Mouse (Mus musculus): Measurements from ENCODE around the gene Prkd3.

The Prkd3 gene

GRCm38 (mm10) chr17:78936466-78937228 is 84.0 kb downstream of the Prkd3 start, which contains the start of the genes Cebpz and Ndufaf7:
TSS of gene Cebpz (minus strand) at chr17:78937066.
TSS of gene Ndufaf7 (plus strand) at chr17:78937136.
- peak; percentile 96 to 98 for DNase-seq (ENCODE audit: low spot score in 2 of 2)

GRCm38 (mm10) chr17:78935857-78936256 is 84.8 kb downstream of the Prkd3 start:
- no peak for DNase-seq (ENCODE audit: low spot score in 2 of 2)

GRCm38 (mm10) chr17:78917696-78918095 is 102.9 kb downstream of the Prkd3 start:
- no peak for DNase-seq (ENCODE audit: low spot score in 2 of 2)

GRCm38 (mm10) chr17:78916899-78917298 is 103.7 kb downstream of the Prkd3 start:
- DNase-seq (ENCODE audit: low spot score in 2 of 2) = no peak

GRCm38 (mm10) chr17:78916369-78916813 is 104.2 kb downstream of the Prkd3 start, which contains the start of gene Cebpzos:
TSS of gene Cebpzos (plus strand) at chr17:78916500.
- DNase-seq (ENCODE audit: low spot score in 2 of 2) = peak; percentile 85 to 86

- DNase-seq (ENCODE audit: low spot score in 2 of 2) = no peak
Observed at GRCm38 (mm10) chr17:78915772-78916171, 104.8 kb downstream of the Prkd3 start.

- DNase-seq (ENCODE audit: low spot score in 2 of 2) = no peak
Observed at GRCm38 (mm10) chr17:78913921-78914320, 106.7 kb downstream of the Prkd3 start.

- DNase-seq (ENCODE audit: low spot score in 2 of 2) = peak in 1 of 2 experiments; percentile 39
Observed at GRCm38 (mm10) chr17:78912861-78913281, 107.7 kb downstream of the Prkd3 start.

- DNase-seq (ENCODE audit: low spot score in 2 of 2) = no peak
Observed at GRCm38 (mm10) chr17:78909374-78909773, 111.2 kb downstream of the Prkd3 start.

- DNase-seq (ENCODE audit: low spot score in 2 of 2) = no peak
Observed at GRCm38 (mm10) chr17:78906892-78907291, 113.7 kb downstream of the Prkd3 start, which contains the start of gene Sult6b1. TSS of gene Sult6b1 (minus strand) at chr17:78906992.

- DNase-seq (ENCODE audit: low spot score in 2 of 2) = no peak
Observed at GRCm38 (mm10) chr17:78903158-78903557, 117.5 kb downstream of the Prkd3 start.
